Mouse (Mus musculus): ENCODE measurements around the gene Rcbtb1. TPM values are rescaled to one million over a fixed set of nuclear protein-coding genes. Genes with fewer than 3 reads are reported as not detected.

The Rcbtb1 gene
- 64.4 and 65.6 TPM in 2 replicates for polyA plus RNA-seq (2015; fragmentation: Nextera tagmentation; extraction: Ambion mirVana)

- WGBS = under 1% methylated on average over 94 of the region's 96 CpGs
- Histone ChIP-seq H3K4me2 (peak within 1 kb of the TSS; percentile 74), H3K27me3 (no peaks in the 10 kb centered on the region), H3K9me3 (no peaks in the 10 kb centered on the region), H3K9ac (peak within 1 kb of the TSS; percentile 92), H3K27ac (peak within 1 kb of the TSS; percentile 96), H3K36me3 (no peaks in the 10 kb centered on the region), H3K4me3 (peak within 1 kb of the TSS; percentile 80), H3K4me1 (replicated peaks) (peaks cover 36% of the 10 kb centered on the region)
- peak; percentile 96 for ATAC-seq (ENCODE audit: low FRiP score)
These were observed at the start of gene Rcbtb1 for GRCm38 (mm10) chr14:59200711-59201603. Gene Rcbtb1 (plus strand): TSS chr14:59201209.

- ATAC-seq (ENCODE audit: low FRiP score) = no peak
- Histone ChIP-seq H3K27me3 (no peaks in the 10 kb centered on the region), H3K9me3 (no peaks in the 10 kb centered on the region), H3K4me1 (replicated peaks) (no peaks in the 10 kb centered on the region), H3K9ac (no peak overlapping the region), H3K4me3 (no peak overlapping the region), H3K36me3 (no peaks in the 10 kb centered on the region), H3K27ac (no peak overlapping the region), H3K4me2 (no peak overlapping the region)
- WGBS = 83% methylated on average over 2 of the region's 2 CpGs
These were observed 45.4 kb upstream of the Rcbtb1 start for GRCm38 (mm10) chr14:59155589-59155988.

GRCm38 (mm10) chr14:59157016-59157698 is 43.9 kb upstream of the Rcbtb1 start:
- ATAC-seq (ENCODE audit: low FRiP score) = no peak
- no peak overlapping the region for H3K9ac ChIP-seq
- 78% methylated on average over 3 of the region's 3 CpGs for WGBS
- no peak overlapping the region for H3K27ac ChIP-seq
- no peaks in the 10 kb centered on the region for H3K9me3 ChIP-seq
- H3K4me2 ChIP-seq = no peak overlapping the region
- H3K4me3 ChIP-seq = no peak overlapping the region
- H3K36me3 ChIP-seq = no peaks in the 10 kb centered on the region
- H3K27me3 ChIP-seq = no peaks in the 10 kb centered on the region
- no peaks in the 10 kb centered on the region for H3K4me1 ChIP-seq (replicated peaks)

- no peak within 1 kb of the TSS for H3K9ac ChIP-seq
- ATAC-seq (ENCODE audit: low FRiP score) = no peak
- no peaks in the 10 kb centered on the region for H3K9me3 ChIP-seq
- no peaks in the 10 kb centered on the region for H3K4me1 ChIP-seq (replicated peaks)
- H3K27ac ChIP-seq = no peak within 1 kb of the TSS
- no peak within 1 kb of the TSS for H3K4me2 ChIP-seq
- H3K36me3 ChIP-seq = no peaks in the 10 kb centered on the region
- no peaks in the 10 kb centered on the region for H3K27me3 ChIP-seq
- H3K4me3 ChIP-seq = no peak within 1 kb of the TSS
- 93% methylated on average over 3 of the region's 3 CpGs for WGBS
These were observed 22.4 kb upstream of the Rcbtb1 start, which contains the start of gene Gm5142 for GRCm38 (mm10) chr14:59178649-59179048. Gene Gm5142 (minus strand): TSS chr14:59178749.

- no peak for ATAC-seq (ENCODE audit: low FRiP score)
- H3K4me1 ChIP-seq (replicated peaks) = no peaks in the 10 kb centered on the region
- H3K27ac ChIP-seq = no peak overlapping the region
- no peaks in the 10 kb centered on the region for H3K27me3 ChIP-seq
- H3K36me3 ChIP-seq = no peaks in the 10 kb centered on the region
- no peaks in the 10 kb centered on the region for H3K9me3 ChIP-seq
- H3K4me2 ChIP-seq = no peak overlapping the region
- 73% methylated on average over 2 of the region's 2 CpGs for WGBS
- no peak overlapping the region for H3K9ac ChIP-seq
- H3K4me3 ChIP-seq = no peak overlapping the region
These were observed 18.3 kb upstream of the Rcbtb1 start for GRCm38 (mm10) chr14:59182732-59183131.

- 0 out of 2 replicates have a peak, but pooled peaks cover 4% of the 10 kb centered on the region for H3K9me3 ChIP-seq
- ATAC-seq (ENCODE audit: low FRiP score) = no peak
- H3K4me2 ChIP-seq = no peak overlapping the region
- no peaks in the 10 kb centered on the region for H3K36me3 ChIP-seq
- no peak overlapping the region for H3K27ac ChIP-seq
- no peak overlapping the region for H3K9ac ChIP-seq
- no peak overlapping the region for H3K4me3 ChIP-seq
- no peaks in the 10 kb centered on the region for H3K4me1 ChIP-seq (replicated peaks)
- H3K27me3 ChIP-seq = no peaks in the 10 kb centered on the region
These were observed 15.5 kb upstream of the Rcbtb1 start for GRCm38 (mm10) chr14:59185514-59185913.

- ATAC-seq (ENCODE audit: low FRiP score) = no peak
- Histone ChIP-seq H3K4me2 (no peak overlapping the region), H3K9ac (no peak overlapping the region), H3K9me3 (0 out of 2 replicates have a peak, but pooled peaks cover 4% of the 10 kb centered on the region), H3K4me3 (no peak overlapping the region), H3K27me3 (no peaks in the 10 kb centered on the region), H3K4me1 (replicated peaks) (no peaks in the 10 kb centered on the region), H3K36me3 (no peaks in the 10 kb centered on the region), H3K27ac (no peak overlapping the region)
- WGBS = 91% methylated on average over 2 of the region's 2 CpGs
These were observed 14.9 kb upstream of the Rcbtb1 start for GRCm38 (mm10) chr14:59186121-59186520.

GRCm38 (mm10) chr14:59201604-59202215 is 701 bp downstream of the Rcbtb1 start:
- Histone ChIP-seq H3K27ac (peak overlapping the region; percentile 96), H3K4me3 (peak overlapping the region; percentile 80), H3K36me3 (no peaks in the 10 kb centered on the region), H3K9ac (peak overlapping the region; percentile 92), H3K4me2 (peak overlapping the region; percentile 74), H3K27me3 (no peaks in the 10 kb centered on the region), H3K9me3 (no peaks in the 10 kb centered on the region), H3K4me1 (replicated peaks) (peaks cover 44% of the 10 kb centered on the region)
- no peak for ATAC-seq (ENCODE audit: low FRiP score)
- WGBS = under 1% methylated on average over 21 of the region's 21 CpGs

GRCm38 (mm10) chr14:59205461-59205860 is 4.5 kb downstream of the Rcbtb1 start:
- peak overlapping the region; percentile 66 for H3K9ac ChIP-seq
- peak overlapping the region; percentile 67 for H3K27ac ChIP-seq
- no peaks in the 10 kb centered on the region for H3K27me3 ChIP-seq
- 25% methylated on average over 7 of the region's 7 CpGs for WGBS
- peak overlapping the region; percentile 7; the same call in 1 of the 2 replicates for H3K4me3 ChIP-seq
- H3K36me3 ChIP-seq = peaks cover 5% of the 10 kb centered on the region; the same call in 1 of the 2 replicates
- ATAC-seq (ENCODE audit: low FRiP score) = no peak
- peaks cover 54% of the 10 kb centered on the region for H3K4me1 ChIP-seq (replicated peaks)
- H3K9me3 ChIP-seq = no peaks in the 10 kb centered on the region
- peak overlapping the region; percentile 39 for H3K4me2 ChIP-seq

GRCm38 (mm10) chr14:59205976-59206583 is 5.1 kb downstream of the Rcbtb1 start:
- WGBS = 37% methylated on average over 10 of the region's 10 CpGs
- H3K4me1 ChIP-seq (replicated peaks) = peaks cover 52% of the 10 kb centered on the region
- no peak overlapping the region for H3K4me3 ChIP-seq
- no peaks in the 10 kb centered on the region for H3K27me3 ChIP-seq
- H3K27ac ChIP-seq = no peak overlapping the region
- H3K36me3 ChIP-seq = peaks cover 10% of the 10 kb centered on the region; the same call in 1 of the 2 replicates
- H3K9ac ChIP-seq = peak overlapping the region; percentile 35; the same call in 1 of the 2 replicates
- H3K9me3 ChIP-seq = no peaks in the 10 kb centered on the region
- H3K4me2 ChIP-seq = peak overlapping the region; percentile 39; the same call in 1 of the 2 replicates
- ATAC-seq (ENCODE audit: low FRiP score) = no peak

- Histone ChIP-seq H3K36me3 (peaks cover 27% of the 10 kb centered on the region), H3K27ac (no peak overlapping the region), H3K4me1 (replicated peaks) (peaks cover 38% of the 10 kb centered on the region), H3K4me2 (no peak overlapping the region), H3K9me3 (no peaks in the 10 kb centered on the region), H3K4me3 (no peak overlapping the region), H3K27me3 (no peaks in the 10 kb centered on the region), H3K9ac (no peak overlapping the region)
- 91% methylated on average over 7 of the region's 7 CpGs for WGBS
- ATAC-seq (ENCODE audit: low FRiP score) = no peak
These were observed 8.0 kb downstream of the Rcbtb1 start for GRCm38 (mm10) chr14:59209003-59209402.

- H3K4me1 ChIP-seq (replicated peaks) = peaks cover 30% of the 10 kb centered on the region
- H3K9ac ChIP-seq = no peak overlapping the region
- no peaks in the 10 kb centered on the region for H3K9me3 ChIP-seq
- peaks cover 35% of the 10 kb centered on the region for H3K36me3 ChIP-seq
- H3K27ac ChIP-seq = no peak overlapping the region
- H3K4me3 ChIP-seq = no peak overlapping the region
- H3K4me2 ChIP-seq = no peak overlapping the region
- H3K27me3 ChIP-seq = no peaks in the 10 kb centered on the region
- ATAC-seq (ENCODE audit: low FRiP score) = no peak
- WGBS = 97% methylated on average over 2 of the region's 2 CpGs
These were observed 8.8 kb downstream of the Rcbtb1 start for GRCm38 (mm10) chr14:59209816-59210215.
